Mouse (Mus musculus) myocyte (in vitro differentiated cells): ENCODE results near the gene Dock4. TPM values are rescaled to one million over a fixed set of nuclear protein-coding genes. Genes with fewer than 3 reads are reported as not detected.

Experiments used
- H3K27me3 ChIP-seq: one replicate; pipeline ENCODE4 v1.6.1; 2011; ENCODE audit not compliant: control insufficient read depth, insufficient read depth, insufficient read length
- H3K36me3 ChIP-seq: one replicate; pipeline ENCODE4 v1.6.1; 2011; ENCODE audit not compliant: control insufficient read depth, insufficient read depth
- H3K4me2 ChIP-seq: one replicate; pipeline ENCODE4 v1.6.1; 2011; ENCODE audit warnings: low read depth, control low read depth
- H3K4me3 ChIP-seq: one replicate; pipeline ENCODE4 v1.5.1; 2011; ENCODE audit warnings: mild to moderate bottlenecking, control low read depth, moderate library complexity
- H3K79me2 ChIP-seq: one replicate; pipeline ENCODE4 v1.6.1; 2011; ENCODE audit not compliant: control insufficient read depth, insufficient read depth
- H3ac ChIP-seq: one replicate; pipeline ENCODE4 v1.6.1; 2011; ENCODE audit not compliant: control insufficient read depth, insufficient read length
- CEBPB ChIP-seq: IDR thresholded peaks from 2 replicates; pipeline ENCODE4 v1.6.1; 2011; ENCODE audit warnings: mild to moderate bottlenecking, moderate library complexity; ENCODE audit not compliant: poor library complexity, insufficient read depth, severe bottlenecking
- E2F4 ChIP-seq: IDR thresholded peaks from one replicate; pipeline ENCODE4 v1.6.1; 2011; ENCODE audit warnings: mild to moderate bottlenecking, control low read depth, moderate library complexity; ENCODE audit not compliant: insufficient read depth
- MAX ChIP-seq: IDR thresholded peaks from one replicate; pipeline ENCODE4 v1.6.1; 2011; ENCODE audit warnings: low read depth, mild to moderate bottlenecking, control low read depth
- MYOD1 ChIP-seq, 3 experiments: IDR thresholded peaks; one replicate each; pipeline ENCODE4 v1.6.1; 2011; ENCODE audit warnings: control low read depth in 2 of 3, low read depth in 2 of 3, mild to moderate bottlenecking in 2 of 3, moderate library complexity in 1 of 3; ENCODE audit not compliant: insufficient read length in 2 of 3, control insufficient read depth in 1 of 3
- MYOG ChIP-seq, 3 experiments: IDR thresholded peaks; one replicate each; pipeline ENCODE4 v1.6.1; 2011; ENCODE audit warnings: control low read depth in 2 of 3, low read depth in 2 of 3, mild to moderate bottlenecking in 2 of 3; ENCODE audit not compliant: insufficient read length in 2 of 3, control insufficient read depth in 1 of 3, insufficient read depth in 1 of 3
- POLR2A ChIP-seq: IDR thresholded peaks from one replicate; pipeline ENCODE4 v1.6.1; 2011; ENCODE audit warnings: low read depth, mild to moderate bottlenecking, control low read depth, moderate library complexity; ENCODE audit not compliant: insufficient read length
- POLR2AphosphoS2 ChIP-seq: IDR thresholded peaks from one replicate; pipeline ENCODE4 v1.6.1; 2011; ENCODE audit warnings: low read depth, control low read depth; ENCODE audit not compliant: insufficient read length
- REST ChIP-seq: IDR thresholded peaks from one replicate; pipeline ENCODE4 v1.6.1; 2011; ENCODE audit warnings: mild to moderate bottlenecking, control low read depth, moderate library complexity; ENCODE audit not compliant: insufficient read depth, insufficient read length
- SRF ChIP-seq: IDR thresholded peaks from one replicate; pipeline ENCODE4 v1.6.1; 2011; ENCODE audit warnings: low read depth; ENCODE audit not compliant: control insufficient read depth, insufficient read length
- TCF12 ChIP-seq: IDR thresholded peaks from one replicate; pipeline ENCODE4 v1.6.1; 2011; ENCODE audit warnings: mild to moderate bottlenecking, control low read depth; ENCODE audit not compliant: poor library complexity, insufficient read depth, severe bottlenecking
- TCF3 ChIP-seq: IDR thresholded peaks from one replicate; pipeline ENCODE4 v1.6.1; 2011; ENCODE audit warnings: low read depth, control low read depth; ENCODE audit not compliant: insufficient read length
- USF1 ChIP-seq: IDR thresholded peaks from one replicate; pipeline ENCODE4 v1.6.1; 2011; ENCODE audit warnings: low read depth, mild to moderate bottlenecking, control low read depth, moderate library complexity
- polyA plus RNA-seq: library from polyadenylated mRNA; unstranded; fragments of >200 nt; fragmentation: generic; extraction: Trizol; gene quantifications from one replicate; pipeline ENCODE4 v1.2.1, GENCODE M21; 2012; ENCODE audit warnings: missing spikeins

Dock4 gene
- polyA plus RNA-seq, 1 experiment: 0.73 TPM

DNA sequence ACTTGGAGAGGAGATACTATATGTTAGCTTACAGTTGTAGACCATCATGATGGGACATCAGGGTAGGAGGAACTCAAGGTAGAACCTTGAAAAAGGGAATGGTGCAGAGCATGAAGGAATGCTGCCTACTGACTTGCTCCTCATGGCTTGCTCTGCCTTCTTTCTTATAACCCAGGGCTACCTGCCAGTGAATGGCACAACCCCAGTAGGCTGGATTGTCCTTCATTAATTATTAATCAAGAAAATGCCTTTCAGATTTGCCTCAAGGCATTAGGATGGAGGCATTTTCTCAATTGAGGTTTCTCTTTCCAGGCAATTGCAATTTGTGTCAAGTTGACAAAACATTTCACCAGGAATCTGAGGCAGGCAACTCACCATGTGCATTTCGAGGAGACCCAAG, 92.1 kb downstream of the Dock4 start:
- no peaks in the 10 kb centered on the region for H3K36me3 ChIP-seq
- H3K4me2 ChIP-seq: no peak overlapping the region
- H3K79me2 ChIP-seq: no peaks in the 10 kb centered on the region
- no peaks in the 10 kb centered on the region for H3K27me3 ChIP-seq
- no peak for TF ChIP-seq TCF12
- H3K4me3 ChIP-seq: no peak overlapping the region
- H3ac ChIP-seq: no peak overlapping the region

DNA sequence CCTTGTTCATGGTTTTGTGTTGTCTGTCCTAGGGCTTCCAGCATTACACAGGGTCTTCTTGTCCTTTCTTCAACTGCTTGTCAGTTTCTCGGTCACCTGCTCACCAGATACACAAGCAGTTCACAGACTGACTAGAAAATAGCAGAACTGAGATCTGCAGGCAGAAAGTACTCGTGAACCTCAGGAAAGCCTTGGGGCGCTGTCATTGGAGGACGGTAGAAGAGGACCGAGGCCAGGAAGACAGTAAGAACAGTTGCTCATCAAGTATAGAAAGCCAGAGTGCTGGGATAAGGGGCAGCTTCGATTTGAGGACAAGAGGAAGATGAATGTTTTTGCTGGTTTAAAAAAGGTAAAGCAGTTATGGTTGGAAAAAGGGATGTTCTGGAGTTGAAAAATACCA, 92.6 kb downstream of the Dock4 start:
- no peak for TF ChIP-seq CEBPB
- TF ChIP-seq MYOG (IDR thresholded peaks at IDR 0.05; ENCODE audit: control insufficient read depth in 1 of 3, insufficient read depth in 1 of 3, insufficient read length in 2 of 3, low read depth in 2 of 3): no peak
- no peak for TF ChIP-seq E2F4
- no peak for TF ChIP-seq USF1
- TF ChIP-seq MAX: no peak
- no peak for TF ChIP-seq TCF12
- TF ChIP-seq REST: no peak
- TF ChIP-seq SRF: no peak
- TF ChIP-seq POLR2A: no peak
- TF ChIP-seq POLR2AphosphoS2: no peak
- no peak for TF ChIP-seq MYOD1 (IDR thresholded peaks at IDR 0.05; ENCODE audit: control insufficient read depth in 1 of 3, insufficient read length in 2 of 3, low read depth in 2 of 3)
- no peak for TF ChIP-seq TCF3

DNA sequence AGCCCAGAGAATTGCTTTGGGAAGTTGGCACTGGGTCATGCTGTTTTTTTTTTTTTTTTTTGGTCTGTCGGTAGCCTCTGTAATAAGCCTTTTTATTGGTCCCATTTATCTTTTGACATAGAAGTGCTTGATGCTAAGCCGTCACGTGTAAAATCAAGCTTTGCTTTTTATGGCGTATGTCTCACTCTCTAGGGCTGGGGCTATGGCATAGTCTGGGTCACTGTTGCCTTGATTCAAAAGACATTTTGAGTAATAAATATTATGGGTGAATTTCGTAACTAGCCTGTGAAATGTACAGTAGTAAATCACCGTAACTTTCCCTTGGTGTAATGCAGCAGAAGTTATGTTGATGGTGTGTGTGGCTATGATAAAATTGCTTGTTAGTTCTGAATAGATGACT, 93.0 kb downstream of the Dock4 start:
- Histone ChIP-seq H3K36me3 (no peaks in the 10 kb centered on the region), H3K79me2 (no peaks in the 10 kb centered on the region), H3K27me3 (no peaks in the 10 kb centered on the region), H3ac (no peak overlapping the region), H3K4me3 (no peak overlapping the region), H3K4me2 (no peak overlapping the region)
- TF ChIP-seq REST (no peak), E2F4 (no peak), USF1 (no peak), CEBPB (no peak), MAX (no peak), POLR2A (no peak), TCF3 (no peak), POLR2AphosphoS2 (no peak), MYOG (IDR thresholded peaks at IDR 0.05; ENCODE audit: control insufficient read depth in 1 of 3, insufficient read depth in 1 of 3, insufficient read length in 2 of 3, low read depth in 2 of 3) (no peak), MYOD1 (IDR thresholded peaks at IDR 0.05; ENCODE audit: control insufficient read depth in 1 of 3, insufficient read length in 2 of 3, low read depth in 2 of 3) (no peak), SRF (no peak), TCF12 (no peak)

More for the DNA sequence above, 92.6 kb downstream of the Dock4 start:
- Histone ChIP-seq H3ac (no peak overlapping the region), H3K79me2 (no peaks in the 10 kb centered on the region), H3K4me3 (no peak overlapping the region), H3K27me3 (no peaks in the 10 kb centered on the region), H3K36me3 (no peaks in the 10 kb centered on the region), H3K4me2 (no peak overlapping the region)

DNA sequence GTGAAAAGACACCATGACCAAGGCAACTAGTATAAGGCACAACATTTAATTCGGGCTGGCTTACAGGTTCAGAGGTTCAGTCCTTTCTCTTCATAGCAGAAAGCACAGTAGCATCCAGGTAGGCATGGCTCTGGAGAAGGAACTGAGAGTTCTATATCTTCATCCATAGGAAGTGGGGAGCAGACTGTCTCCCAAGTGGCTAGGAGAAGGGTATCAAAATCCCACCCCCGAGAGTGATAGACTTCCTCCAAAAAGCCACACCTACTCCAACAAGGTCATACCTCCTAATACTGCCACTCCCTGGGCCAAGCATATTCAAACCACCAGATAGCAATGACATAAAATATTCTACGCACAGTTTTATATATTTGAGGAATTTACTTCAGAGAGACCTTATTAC, 98.5 kb downstream of the Dock4 start:
- Histone ChIP-seq H3ac (no peak overlapping the region), H3K79me2 (no peaks in the 10 kb centered on the region), H3K4me2 (no peak overlapping the region), H3K4me3 (no peak overlapping the region), H3K27me3 (no peaks in the 10 kb centered on the region), H3K36me3 (no peaks in the 10 kb centered on the region)
- no peak for TF ChIP-seq USF1
- no peak for TF ChIP-seq MAX
- no peak for TF ChIP-seq E2F4
- no peak for TF ChIP-seq CEBPB
- TF ChIP-seq SRF: no peak
- TF ChIP-seq TCF12: no peak
- TF ChIP-seq TCF3: no peak

DNA sequence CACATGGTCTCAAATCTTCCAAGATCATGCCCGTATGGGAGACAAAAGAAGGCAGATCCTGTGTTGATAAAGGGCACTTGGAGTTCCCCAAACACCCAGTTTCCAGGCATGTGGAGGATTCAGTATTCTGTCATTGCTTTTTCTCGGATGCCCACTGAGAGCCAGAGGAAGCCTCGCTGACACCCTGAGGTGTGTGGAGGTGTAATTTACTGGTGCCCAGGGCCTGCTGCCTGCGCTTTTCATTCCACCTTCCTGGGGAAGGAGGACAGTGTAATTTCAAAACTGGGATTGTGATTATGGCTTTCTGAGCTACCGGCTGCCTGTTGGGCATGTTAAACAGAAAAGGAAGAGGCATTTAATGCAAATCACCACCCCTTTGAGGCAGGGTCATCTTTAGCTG, 101.1 kb downstream of the Dock4 start:
- Histone ChIP-seq H3K4me2 (no peak overlapping the region), H3K4me3 (no peak overlapping the region), H3K27me3 (no peaks in the 10 kb centered on the region), H3K36me3 (no peaks in the 10 kb centered on the region), H3K79me2 (no peaks in the 10 kb centered on the region), H3ac (no peak overlapping the region)
- TF ChIP-seq MAX (no peak), POLR2AphosphoS2 (no peak), REST (no peak), POLR2A (no peak), USF1 (no peak), TCF3 (no peak), TCF12 (no peak), E2F4 (no peak)
